Mouse (Mus musculus) layer of hippocampus, adult 2 months (tissue): ENCODE results near the gene Mxra7. TPM values are rescaled to one million over a fixed set of nuclear protein-coding genes. Genes with fewer than 3 reads are reported as not detected.
"Not testable (repeated sequence)": the region's sequence is repeated elsewhere in the genome, so short reads cannot be mapped to it uniquely, and the experiment has no call there.

Experiments
- DNase-seq, 2 experiments: peaks; one replicate each; pipeline ENCODE4 v3.0.0; 2022; ENCODE audit warnings: low spot score in 2 of 2
- H3K27ac ChIP-seq: fragments of 200-600 bp; 2 replicates; pipeline ENCODE4 v1.8.1; 2022
- H3K4me3 ChIP-seq: fragments of 200-600 bp; 2 replicates; pipeline ENCODE4 v1.8.1; 2022; ENCODE audit warnings: mild to moderate bottlenecking
- CTCF ChIP-seq: fragments of 200-600 bp; conservative IDR thresholded peaks from 2 replicates; pipeline ENCODE4 v1.8.1; 2022; ENCODE audit warnings: antibody characterized with exemption, mild to moderate bottlenecking, moderate library complexity
- total RNA-seq, 2 experiments: library from RNA; stranded (reverse); gene quantifications; 2 replicates each; pipeline ENCODE4 v1.2.3; 2021

The Mxra7 gene
- total RNA-seq, 2 experiments from 2014 or later: 20.0 to 23.4 TPM

DNA sequence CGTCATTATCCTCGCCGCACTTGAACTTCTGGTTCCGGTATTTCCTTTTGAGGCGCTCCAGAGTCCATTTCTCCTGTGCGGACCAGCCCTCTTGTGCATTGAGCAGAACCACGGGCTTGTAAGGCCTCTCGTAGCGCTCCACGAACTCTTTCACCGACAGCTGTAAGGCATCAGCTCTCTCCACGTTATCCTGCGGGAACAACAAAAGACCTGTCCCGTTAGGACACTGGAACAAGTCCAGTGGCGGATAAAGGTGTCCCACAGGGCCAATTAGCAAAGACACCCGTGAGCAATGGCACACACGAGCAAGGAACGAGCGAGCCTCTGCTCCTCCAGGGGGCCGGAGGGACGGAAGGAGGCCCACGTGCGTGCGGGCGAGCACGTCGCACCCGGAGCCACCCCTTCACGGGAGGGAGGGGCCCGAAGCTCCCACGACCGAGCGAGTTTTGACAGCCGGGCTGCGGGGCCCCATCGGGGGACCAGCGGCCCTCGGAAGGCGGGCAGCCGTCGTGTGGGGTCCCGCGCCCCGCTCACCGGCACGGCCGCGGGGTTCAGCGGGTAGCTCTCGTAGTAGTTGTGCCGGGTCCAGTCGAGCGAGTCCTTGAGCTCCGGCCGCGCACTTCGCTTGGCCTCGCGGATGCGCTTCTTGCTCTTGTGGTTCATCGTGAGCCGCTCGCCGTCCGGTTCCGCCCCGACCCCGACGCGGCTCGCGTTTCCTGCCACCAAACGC, 14.8 kb upstream of the Mxra7 start:
- TF ChIP-seq CTCF: peak; percentile 38
- peak overlapping the region; percentile 98 for H3K4me3 ChIP-seq
- peak; percentile 58 to 62 for DNase-seq
- peak overlapping the region; percentile 98 for H3K27ac ChIP-seq

DNA sequence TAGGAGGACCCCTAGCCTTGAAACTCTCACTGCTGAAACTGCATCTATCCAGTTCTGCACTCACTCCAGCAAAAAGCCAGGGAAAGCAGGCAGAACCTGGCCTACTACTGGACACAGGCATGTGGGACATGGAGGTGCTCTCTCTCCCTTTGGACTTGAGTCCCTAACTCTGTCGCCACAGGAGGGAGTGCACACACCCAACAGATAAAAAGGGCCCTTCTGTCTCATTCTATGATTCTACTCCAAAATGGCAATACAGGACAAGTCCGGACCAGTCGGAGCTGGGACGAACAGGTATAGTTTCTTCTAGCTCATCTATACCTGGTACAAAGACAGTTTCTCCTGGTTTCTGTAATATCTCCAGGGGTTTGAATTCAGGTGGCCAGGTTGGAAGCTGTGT, 12.9 kb upstream of the Mxra7 start:
- TF ChIP-seq CTCF: no peak
- DNase-seq: no peak
- H3K4me3 ChIP-seq: no peak overlapping the region; the same call in 1 of the 2 replicates
- H3K27ac ChIP-seq: no peak overlapping the region

DNA sequence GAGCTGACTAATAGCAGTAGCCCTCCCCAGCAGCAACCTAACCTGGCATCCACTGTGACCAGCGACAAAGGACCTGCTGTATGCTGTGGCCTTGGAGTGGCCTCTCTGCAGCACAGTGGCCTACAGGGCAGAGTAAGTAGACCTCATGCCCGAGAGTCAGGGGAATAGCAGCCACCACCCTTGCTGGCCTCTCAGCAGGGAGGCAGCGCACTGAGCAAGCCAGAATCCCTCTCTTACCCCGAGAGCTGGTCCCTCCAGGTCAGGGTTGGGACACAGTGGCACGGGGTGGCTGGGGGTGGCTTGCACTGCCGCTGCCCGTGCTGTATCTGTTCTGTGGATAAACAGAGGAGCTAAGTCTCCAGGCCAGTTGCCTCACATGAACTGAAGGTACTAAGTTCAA, 11.8 kb upstream of the Mxra7 start:
- H3K4me3 ChIP-seq: no peak overlapping the region
- TF ChIP-seq CTCF: no peak
- no peak overlapping the region for H3K27ac ChIP-seq
- no peak for DNase-seq

DNA sequence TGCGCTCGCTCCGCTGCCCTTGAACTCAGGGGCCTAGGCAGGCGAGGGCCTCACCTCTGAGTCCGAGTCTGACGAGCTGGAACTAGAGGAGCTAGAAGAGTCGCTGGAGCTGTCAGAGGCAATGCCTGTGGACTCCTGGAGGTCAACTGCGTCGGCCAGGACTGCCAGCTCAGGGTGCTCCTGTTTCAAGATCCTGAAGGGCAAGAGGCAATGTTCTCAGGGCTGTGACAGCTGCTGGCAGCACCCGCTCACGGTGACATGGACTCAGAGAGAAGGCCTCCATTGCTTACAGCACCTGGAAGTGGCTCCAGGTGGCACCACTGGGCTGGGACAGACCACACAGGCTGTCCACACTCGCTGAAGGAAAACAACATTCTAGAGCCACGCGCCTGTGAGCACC, 11.1 kb upstream of the Mxra7 start:
- Histone ChIP-seq H3K4me3 (no peak overlapping the region), H3K27ac (no peak overlapping the region)
- DNase-seq: no peak
- no peak for TF ChIP-seq CTCF

DNA sequence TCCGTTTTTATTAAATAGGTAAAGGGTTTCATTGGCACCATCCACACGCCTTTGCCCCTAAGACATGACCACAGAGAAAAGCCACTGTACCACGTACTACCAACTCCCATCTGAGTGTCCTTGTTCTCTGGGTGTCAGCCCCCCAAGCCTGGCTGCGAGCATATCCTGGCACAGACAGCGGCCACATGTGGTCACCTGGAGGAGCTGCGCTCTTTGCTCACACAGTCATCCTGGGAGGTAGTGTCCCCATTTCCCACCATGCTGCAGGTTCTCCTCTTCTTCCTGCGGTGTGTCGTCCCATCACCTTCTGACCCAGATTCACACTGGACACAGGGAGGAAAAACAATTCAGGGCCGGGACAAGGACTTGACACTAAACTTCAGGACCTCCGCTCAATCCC, 9.6 kb upstream of the Mxra7 start:
- no peak for DNase-seq
- TF ChIP-seq CTCF: no peak
- Histone ChIP-seq H3K27ac (no peak overlapping the region), H3K4me3 (no peak overlapping the region)

DNA sequence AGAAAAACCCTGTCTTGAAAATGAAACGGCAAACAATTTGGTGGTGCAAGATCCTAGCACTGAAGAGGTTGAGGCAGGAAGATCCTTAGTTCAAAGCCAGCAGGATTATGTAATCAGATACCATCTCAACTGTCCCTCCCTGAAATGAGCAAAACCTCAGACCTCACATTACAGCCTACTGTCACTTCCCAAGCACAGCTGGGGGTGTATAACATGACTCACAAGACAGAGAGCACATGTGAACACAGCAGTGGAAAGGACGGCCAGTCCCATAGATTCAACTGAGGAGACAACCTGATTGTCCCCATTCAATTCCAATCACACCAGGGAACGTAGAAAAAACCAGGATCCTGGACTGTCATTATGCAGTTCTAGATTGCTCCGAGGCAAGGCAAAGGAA, 8.4 kb upstream of the Mxra7 start:
- H3K27ac ChIP-seq: no peak overlapping the region
- H3K4me3 ChIP-seq: no peak overlapping the region
- no peak for TF ChIP-seq CTCF
- no peak for DNase-seq

DNA sequence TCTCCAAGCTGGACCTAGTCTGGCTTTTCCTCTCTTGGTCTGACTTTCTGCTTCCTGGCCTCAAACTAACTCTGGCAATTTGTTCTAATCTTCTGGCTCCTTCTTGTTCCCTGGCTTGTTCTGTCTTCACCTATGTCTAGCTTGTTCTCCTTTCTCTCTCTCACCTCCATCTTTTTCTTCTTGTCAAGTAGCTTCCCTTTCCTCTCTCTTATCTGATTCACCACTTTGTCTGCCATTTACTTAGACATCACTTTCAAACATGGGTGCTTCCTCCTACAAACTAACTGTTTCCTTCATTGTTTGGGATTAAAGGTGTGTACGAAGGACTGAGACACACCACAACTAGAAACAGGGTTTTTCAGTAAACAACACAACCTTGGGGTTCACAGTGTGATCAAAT, 7.1 kb upstream of the Mxra7 start:
- H3K27ac ChIP-seq: no peak overlapping the region
- TF ChIP-seq CTCF: no peak
- H3K4me3 ChIP-seq: no peak overlapping the region
- DNase-seq: no peak

DNA sequence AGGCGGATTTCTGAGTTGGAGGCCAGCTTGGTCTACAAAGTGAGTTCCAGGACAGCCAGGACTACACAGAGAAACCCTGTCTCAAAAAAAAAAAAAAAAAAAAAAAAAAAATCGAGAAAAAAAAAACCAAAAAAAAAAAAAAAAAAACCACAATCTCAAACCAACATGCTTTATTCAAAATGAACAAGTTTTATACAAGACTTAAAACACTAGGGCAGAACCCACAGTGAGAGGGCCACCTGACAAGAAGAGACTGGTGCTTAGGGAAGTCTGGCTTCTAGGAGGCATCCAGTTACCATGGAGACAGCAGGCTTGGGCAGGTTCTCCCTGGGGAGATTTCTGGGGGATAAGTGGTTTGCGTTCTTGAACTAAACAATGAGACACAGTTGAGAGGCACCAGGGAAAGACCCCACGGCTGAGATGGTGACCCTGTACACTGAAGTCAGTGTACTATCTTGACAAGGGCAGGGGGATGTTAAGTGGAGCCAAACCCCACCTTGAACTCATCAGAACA, 4.4 kb upstream of the Mxra7 start:
- Histone ChIP-seq H3K4me3 (no peak overlapping the region), H3K27ac (no peak overlapping the region)
- DNase-seq: no peak
- no peak for TF ChIP-seq CTCF

DNA sequence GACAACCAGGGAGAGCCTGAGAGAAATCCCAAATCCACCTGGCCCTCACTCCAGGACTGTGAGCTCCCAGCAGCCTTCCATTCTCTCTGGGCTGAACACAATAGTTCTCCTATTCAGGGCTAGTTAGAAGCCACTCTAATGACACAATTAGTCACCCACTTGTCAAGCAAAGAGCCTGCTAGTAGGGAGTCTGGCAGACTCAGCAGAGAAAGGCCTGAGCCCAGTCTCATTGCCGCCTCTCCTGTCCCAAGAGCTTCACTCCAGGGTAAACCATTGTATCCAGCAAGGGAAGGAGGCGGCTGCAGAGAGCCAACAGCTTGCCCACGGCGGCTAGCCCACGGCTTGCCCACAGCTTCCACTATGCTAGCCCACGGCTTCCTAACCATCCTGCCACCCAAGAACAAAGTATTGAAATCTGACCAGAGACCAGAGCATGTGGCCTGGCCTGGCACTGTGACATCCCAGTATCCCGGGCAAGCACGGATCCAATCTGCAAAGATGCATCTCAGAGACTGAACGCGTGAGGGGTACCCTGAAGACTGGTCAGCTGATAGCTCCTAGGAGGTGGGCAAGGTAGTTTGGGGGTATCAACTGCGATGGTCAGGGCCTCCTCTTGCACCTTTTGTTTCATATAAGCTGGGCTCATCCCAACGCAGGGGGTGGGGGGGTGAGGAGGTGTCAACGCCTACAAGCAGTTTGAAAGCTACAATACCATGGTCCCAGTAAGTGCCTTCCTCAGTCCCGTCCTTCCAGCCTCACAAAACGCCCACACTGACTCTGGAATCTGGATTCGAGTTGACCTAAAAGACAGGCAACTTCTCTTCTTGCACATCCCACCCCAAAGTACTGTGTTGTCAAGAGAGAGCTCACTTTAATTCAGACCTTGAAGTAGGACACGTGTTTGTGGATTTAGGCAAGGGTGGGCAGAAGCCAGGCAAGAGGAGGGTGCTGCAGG, 1.0 kb downstream of the Mxra7 start:
- no peak for DNase-seq
- Histone ChIP-seq H3K27ac (peak overlapping the region; percentile 74), H3K4me3 (peak overlapping the region; percentile 65)
- TF ChIP-seq CTCF: no peak

DNA sequence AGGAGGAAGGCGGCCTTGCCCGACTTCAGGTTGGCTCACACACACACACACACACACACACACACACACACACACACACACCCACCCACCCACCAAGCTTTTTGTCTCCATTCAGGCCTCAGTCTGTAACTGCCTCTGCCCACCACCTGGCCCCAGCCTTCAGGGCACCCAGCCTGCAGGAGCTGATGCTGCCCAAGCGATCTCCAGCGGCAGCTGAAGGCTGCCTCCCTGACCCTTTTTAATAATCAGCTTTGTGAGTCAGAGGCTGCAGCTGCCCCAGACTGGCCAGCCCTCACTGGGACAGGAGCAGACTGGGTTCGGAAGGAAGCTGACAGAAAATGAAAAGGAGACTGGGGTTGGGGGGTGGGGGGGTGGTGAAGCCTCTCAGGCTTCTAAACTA, 2.6 kb downstream of the Mxra7 start:
- no peak overlapping the region for H3K4me3 ChIP-seq
- H3K27ac ChIP-seq: no peak overlapping the region
- DNase-seq: no peak
- no peak for TF ChIP-seq CTCF

DNA sequence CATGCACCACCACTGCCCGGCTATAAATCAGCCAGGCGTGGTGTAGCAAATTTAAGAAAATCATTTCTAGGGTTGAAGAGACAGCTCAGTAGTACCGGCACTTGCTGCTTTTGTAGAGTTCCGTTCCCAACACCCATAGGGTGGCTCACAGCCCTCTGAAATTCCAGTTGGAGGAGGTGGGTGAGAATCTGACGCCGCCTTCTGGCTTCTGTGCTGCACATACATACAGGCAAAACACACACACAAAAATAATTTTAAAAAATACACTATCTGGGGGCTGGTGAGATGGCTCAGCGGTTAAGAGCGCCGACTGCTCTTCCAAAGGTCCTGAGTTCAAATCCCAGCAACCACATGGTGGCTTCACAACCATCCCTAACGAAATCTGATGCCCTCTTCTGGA, 4.0 kb downstream of the Mxra7 start:
- not testable (repeated sequence) for H3K4me3 ChIP-seq, H3K27ac ChIP-seq
- DNase-seq: peak; percentile 45 to 66

DNA sequence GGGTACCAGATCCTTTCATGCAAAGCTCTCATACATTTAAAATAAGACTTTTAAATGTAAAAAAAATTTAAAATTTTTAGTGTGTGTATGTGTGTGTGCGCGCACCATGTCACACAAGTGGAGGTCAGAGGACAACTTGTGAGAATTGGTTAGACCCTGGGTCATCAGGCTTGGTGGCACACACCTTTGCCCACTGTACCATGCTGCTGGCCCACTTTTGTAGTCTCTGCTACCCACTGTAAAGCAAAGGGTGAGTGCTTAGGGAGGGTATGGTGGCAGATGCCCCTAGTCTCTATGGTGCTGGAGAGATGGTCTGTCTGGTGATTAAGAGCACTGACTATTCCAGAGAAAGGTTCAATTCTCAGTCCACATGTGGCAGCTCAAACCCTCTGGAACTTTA, 4.6 kb downstream of the Mxra7 start:
- DNase-seq: no peak
- TF ChIP-seq CTCF: no peak
- H3K27ac ChIP-seq: no peak overlapping the region
- H3K4me3 ChIP-seq: no peak overlapping the region

DNA sequence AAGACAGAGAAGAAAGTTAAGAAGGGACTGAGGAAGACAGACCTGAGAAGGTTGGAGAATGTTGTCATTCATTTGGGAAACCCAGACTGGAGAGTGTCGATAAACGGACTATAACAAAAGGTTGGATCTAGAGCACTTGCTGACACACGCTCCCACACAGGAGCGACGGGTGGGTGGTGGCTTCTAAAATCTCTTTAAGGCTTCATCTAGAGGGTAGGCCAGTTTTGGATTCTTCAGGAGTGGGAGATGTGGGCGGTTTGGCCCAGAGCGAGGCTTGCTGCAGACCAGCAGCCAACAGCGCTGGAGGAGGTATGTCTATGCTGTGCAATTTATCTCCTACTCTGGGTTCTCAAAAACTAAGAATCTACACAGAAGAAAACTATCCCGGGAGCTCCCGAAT, 5.2 kb downstream of the Mxra7 start:
- TF ChIP-seq CTCF: no peak

More for the DNA sequence above, 5.2 kb downstream of the Mxra7 start:
- H3K27ac ChIP-seq: no peak overlapping the region
- H3K4me3 ChIP-seq: no peak overlapping the region
- no peak for DNase-seq
